Mouse (Mus musculus) heart, adult 8-10 months (tissue): Measurements from ENCODE around the gene Pip5kl1. TPM values are rescaled to one million over a fixed set of nuclear protein-coding genes. Genes with fewer than 3 reads are reported as not detected.

Source experiments
- DNase-seq: peaks from one replicate; pipeline ENCODE4 v3.0.0; 2022; ENCODE audit warnings: low spot score
- total RNA-seq, 4 experiments: library from RNA; stranded (reverse); gene quantifications; 2 replicates each; pipeline ENCODE4 v1.2.4; 2022

Pip5kl1 gene
- total RNA-seq, 4 experiments from 2014 or later, result 0.34 TPM; not detected in 3

DNA sequence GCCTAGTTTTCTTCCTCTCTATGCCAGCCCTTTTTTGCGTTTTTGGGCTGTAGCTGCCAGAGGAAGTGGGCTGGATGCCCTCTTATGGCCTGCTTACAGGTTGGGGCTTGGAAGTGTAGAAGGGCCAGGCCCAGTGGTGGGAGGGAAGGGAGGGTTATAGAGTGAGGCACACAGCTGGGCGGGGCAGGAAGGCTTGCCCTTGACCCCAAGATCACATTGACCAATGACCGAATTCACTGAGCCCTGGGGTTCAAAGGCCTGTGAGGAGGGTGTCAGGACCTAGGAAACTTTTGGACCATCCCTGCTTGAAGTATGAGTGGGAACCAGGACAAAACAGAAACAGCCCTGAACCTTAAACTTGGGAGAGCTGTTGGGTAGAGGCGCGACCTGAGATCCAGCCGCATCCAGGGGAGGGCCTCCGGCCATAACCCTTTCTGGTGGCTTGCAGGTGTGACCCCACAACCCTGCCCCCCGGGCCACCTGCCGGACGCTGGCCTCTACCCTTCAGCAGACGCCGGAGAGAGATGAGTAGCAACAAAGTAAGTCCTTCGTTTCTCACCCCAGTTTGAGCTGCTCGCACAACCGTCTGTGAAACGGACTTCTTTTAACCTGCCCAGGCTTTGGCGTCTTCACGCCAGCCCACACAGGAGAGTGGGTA lies 34.3 kb downstream of the Pip5kl1 start:
- DNase-seq, result no peak

DNA sequence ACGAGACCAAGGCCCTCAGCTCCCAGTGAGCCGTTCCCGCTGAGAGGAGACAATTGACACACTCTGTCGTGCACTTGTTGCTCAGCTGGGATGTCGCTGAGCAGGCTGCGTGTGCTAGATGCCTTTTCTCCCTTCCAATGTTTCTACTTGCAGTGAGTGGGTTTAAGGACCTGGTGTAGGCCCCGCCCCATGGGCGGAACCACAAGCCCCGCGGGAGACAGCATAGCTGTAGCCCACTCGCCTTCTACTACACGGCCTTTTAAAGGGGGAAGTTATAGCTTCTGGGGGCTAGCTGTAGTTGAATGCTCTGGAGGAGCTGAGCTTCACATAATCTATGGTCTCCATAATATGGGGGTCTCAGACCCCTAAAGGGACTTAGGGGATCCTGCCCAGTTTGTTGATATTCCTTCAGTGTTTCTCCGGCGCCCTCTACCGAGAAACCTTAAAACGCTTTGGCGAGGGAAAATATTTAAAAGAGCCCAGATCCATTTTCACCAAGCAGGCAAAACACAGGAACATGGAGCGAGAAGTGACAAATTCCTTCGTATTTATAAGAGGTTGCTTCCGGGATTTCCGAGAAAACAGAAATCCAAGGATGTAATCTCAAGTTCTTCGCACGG lies 36.1 kb downstream of the Pip5kl1 start:
- DNase-seq, result no peak

DNA sequence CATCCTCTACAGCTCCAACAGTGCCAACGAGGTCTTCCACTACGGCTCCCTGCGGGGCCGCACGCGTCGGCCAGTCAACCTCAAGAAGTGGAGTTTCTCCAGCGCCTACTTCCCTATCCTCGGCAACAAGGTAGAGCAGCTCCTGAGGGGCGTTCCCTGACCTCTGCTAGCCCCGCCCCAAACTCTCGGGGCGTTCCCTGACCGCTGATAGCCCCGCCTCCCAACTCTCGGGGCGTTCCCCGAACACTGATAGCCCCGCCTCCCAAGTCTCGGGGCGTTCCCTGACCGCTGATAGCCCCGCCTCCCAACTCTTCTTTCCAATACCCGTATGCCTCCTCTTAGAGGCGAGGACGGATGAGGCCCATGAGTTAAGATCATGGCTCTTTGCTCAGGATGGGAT lies 37.7 kb downstream of the Pip5kl1 start:
- no peak for DNase-seq

DNA sequence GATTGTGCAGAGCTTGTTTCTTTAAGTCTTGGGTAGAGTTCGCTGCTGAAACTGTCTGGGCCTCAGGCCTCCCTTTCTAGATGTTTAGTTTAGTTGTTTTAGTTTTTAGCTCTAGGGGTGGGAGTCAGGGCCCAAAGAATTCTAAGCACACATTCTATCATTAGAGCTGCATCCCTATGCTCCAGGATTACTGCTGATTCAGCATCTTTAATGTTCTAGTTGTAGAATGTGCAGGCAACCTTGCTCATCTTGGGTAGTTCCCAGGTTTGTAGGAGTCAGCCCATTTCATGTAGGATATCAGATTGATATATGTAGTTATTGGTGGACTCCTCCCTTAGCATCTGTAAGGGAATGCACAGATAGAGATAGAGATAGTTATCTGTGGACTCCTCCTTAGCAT lies 42.5 kb downstream of the Pip5kl1 start:
- DNase-seq, result no peak

- no peak for DNase-seq
These were observed 43.0 kb downstream of the Pip5kl1 start for GRCm38 (mm10) chr2:32617601-32618000.

DNA sequence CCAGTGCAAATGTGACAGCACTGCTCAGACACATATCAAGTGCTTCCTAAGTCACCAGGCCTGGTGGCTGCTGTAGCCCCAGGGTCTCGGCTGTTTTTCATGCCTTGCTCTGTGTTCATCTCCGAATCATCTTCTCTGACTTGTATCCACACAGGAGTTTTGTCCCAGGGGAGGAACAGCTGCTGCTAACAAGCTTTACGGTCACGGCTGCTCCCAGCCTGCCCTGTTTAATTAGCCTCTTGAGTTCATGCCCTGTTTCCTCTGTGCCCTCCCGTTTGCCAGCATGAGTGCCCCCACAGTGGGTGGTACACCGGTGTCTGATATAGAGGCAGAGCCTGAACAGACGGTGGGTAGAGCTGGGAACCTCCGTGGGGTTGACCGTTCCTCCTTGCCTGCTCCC lies 43.5 kb downstream of the Pip5kl1 start:
- no peak for DNase-seq

- peak; percentile 86 for DNase-seq
These were observed 46.3 kb downstream of the Pip5kl1 start for GRCm38 (mm10) chr2:32620682-32621516.

- no peak for DNase-seq
These were observed 46.9 kb downstream of the Pip5kl1 start, which contains the start of gene Ak1 for GRCm38 (mm10) chr2:32621517-32621859. Gene Ak1, plus strand, starts transcription at chr2:32621758.

- DNase-seq, result no peak
These were observed 49.6 kb downstream of the Pip5kl1 start for GRCm38 (mm10) chr2:32624111-32624748.

GRCm38 (mm10) chr2:32625212-32625872 lies 50.7 kb downstream of the Pip5kl1 start:
- DNase-seq, result no peak

- DNase-seq, result no peak
These were observed 51.5 kb downstream of the Pip5kl1 start for GRCm38 (mm10) chr2:32625873-32626694.

- DNase-seq, result no peak
These were observed 52.9 kb downstream of the Pip5kl1 start for GRCm38 (mm10) chr2:32627266-32628043.

DNA sequence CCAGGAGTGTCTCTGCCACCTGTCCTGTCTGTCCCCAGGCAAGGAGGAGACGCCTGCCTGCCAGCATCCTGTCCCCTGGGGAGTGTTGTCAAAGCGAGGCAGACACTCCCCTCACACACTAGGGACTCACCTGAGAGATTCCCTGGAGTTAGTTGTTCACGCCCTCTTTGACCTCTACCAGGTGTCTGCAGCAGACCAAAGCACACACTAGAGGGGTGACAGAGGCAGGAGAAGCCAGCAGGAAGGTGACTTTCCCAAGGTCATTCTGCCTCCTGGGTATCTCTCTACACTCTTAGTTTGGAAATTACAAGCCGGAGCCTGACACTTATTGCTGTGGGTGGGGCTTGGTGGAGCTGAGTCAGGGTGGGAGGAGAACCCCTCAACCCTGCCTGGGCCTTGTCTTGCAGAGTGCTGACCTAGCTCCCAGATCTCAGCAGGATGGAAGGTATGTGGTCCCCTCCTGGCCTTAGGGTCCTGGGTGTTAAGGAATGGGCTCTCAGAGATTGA lies 53.5 kb downstream of the Pip5kl1 start:
- no peak for DNase-seq

- peak; percentile 84 for DNase-seq
These were observed 54.1 kb downstream of the Pip5kl1 start for GRCm38 (mm10) chr2:32628729-32629128.

DNA sequence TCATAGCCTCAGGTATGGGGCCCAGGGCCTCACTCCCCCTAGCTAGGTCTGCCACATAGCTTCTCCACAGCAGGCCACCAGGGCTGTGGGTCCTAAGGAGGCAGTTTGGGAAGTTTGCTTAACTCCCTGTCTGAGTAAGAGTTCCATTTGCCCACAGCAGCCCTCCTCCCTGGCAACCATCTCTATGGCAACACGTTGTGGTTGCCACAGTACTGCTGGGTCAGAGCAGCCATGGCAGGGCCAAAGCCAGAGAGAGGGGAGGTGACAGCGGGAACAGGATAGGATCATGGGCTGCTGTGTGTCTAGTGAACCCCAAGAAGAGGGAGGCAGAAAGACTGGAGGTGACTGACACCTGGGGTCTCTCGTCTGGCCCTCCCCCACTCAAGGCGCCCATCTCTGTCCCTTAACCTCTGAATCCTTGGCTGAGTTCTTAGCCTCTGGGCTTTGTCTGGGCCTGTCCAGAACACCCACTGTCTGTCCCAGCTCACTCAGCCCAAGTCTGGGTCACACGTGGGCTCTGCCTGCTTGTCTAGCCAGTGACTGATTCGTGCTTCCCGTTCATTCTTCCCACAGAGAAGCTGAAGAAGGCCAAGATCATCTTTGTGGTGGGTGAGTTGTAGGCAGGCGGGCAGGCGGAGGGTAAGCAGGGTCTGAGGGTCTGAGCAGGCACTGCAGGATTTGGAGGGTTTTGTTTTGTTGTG lies 54.8 kb downstream of the Pip5kl1 start:
- DNase-seq, result no peak

GRCm38 (mm10) chr2:32630036-32630435 lies 55.4 kb downstream of the Pip5kl1 start:
- DNase-seq, result no peak

GRCm38 (mm10) chr2:32631046-32631445 lies 56.4 kb downstream of the Pip5kl1 start:
- DNase-seq, result no peak

GRCm38 (mm10) chr2:32631737-32632394 lies 57.3 kb downstream of the Pip5kl1 start:
- peak; percentile 87 for DNase-seq
